Mouse (Mus musculus) heart, adult 18-20 months (tissue): ENCODE data around the gene Olfr92. TPM values are rescaled to one million over a fixed set of nuclear protein-coding genes. Genes with fewer than 3 reads are reported as not detected.

ENCODE experiments used
- DNase-seq, 2 experiments: peaks; one replicate each; pipeline ENCODE4 v3.0.0; 2021 to 2022; ENCODE audit warnings: mixed read lengths in 1 of 2
- total RNA-seq, 2 experiments: library from RNA; stranded (reverse); gene quantifications; 2 replicates each; pipeline ENCODE4 v1.2.3; 2021

The Olfr92 gene
- total RNA-seq, 2 experiments from 2014 or later = not detected

DNA sequence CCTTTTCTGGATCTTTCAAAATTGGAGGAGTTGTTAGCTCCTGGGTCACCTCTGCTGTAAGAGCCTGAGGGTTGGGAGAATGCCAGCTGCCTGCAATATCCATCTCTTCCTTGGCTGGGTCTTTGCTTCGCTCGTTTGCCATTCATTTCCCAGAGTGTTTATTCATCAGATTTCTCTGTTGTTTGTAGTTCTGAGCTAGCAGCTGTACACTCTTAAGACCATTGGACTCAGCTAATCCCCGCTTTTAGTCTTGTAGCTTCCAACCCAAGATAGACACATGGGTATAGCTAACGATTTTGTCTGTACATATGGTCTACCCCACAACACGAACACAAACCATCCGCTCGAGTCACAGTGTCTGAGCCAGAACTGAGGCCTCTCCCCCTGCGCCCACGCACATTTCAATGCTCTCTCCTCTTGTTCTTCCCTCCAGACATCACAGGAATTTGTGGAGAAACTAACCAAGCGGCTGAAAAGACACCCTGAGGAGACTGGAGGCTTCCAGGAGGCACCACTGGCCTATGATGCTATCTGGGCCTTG is 57.7 kb downstream of the Olfr92 start:
- no peak for DNase-seq

DNA sequence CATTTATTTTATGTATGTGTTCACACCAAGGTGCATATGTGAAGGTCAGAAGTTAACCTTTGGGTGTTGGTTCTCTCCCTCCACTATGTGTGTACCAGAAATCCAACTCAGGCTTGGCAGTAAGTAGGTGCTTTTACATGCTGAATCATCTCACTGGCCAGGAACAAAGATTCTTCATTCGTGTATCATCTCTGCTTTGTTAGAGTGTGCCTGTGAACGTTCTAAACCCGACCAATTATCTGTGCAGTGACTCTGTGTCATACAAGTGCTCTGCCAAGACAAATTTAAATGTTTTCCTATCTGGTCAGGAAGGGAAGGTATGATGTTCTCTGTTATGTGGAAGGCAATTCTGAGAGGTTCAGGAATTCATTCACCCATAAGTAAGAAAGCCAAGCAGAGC is 58.5 kb downstream of the Olfr92 start:
- DNase-seq = no peak

Other genes starting within 250 kb of the Olfr92 start
- not detected for gene Trim40, start 230.0 kb downstream of the Olfr92 start, total RNA-seq
- not detected for gene Trim31, start 222.0 kb downstream of the Olfr92 start, total RNA-seq
- under 1 TPM; 0.72 to 0.87 TPM for gene Rnf39, start 177.2 kb downstream of the Olfr92 start, total RNA-seq
- 100 to 1,000 TPM in 1 of 2 experiments, 10 to 100 TPM in 1; 95.7 to 113 TPM for gene Ppp1r11, start 168.3 kb downstream of the Olfr92 start, total RNA-seq
- 10 to 100 TPM; 29.1 to 31.1 TPM for gene Znrd1, start 161.5 kb downstream of the Olfr92 start, total RNA-seq
- 10 to 100 TPM; 15.1 to 16.2 TPM for gene Znrd1as, start 161.5 kb downstream of the Olfr92 start, total RNA-seq
- gene 2410137M14Rik, start 138.9 kb downstream of the Olfr92 start, total RNA-seq = 1 to 10 TPM in 1 of 2 experiments, under 1 TPM in 1; 0.90 to 1.0 TPM
- not detected for gene H2-M5, start 130.6 kb downstream of the Olfr92 start, total RNA-seq
- 1 to 10 TPM; 1.7 to 2.0 TPM for gene Zfp57, start 118.9 kb downstream of the Olfr92 start, total RNA-seq
- gene Mog, start 96.7 kb downstream of the Olfr92 start, total RNA-seq = not detected
- gene Gabbr1, start 74.1 kb downstream of the Olfr92 start, total RNA-seq = 1 to 10 TPM; 6.0 to 8.2 TPM
- gene Olfr90, start 31.6 kb downstream of the Olfr92 start, total RNA-seq = not detected
- gene Olfr91, start 21.8 kb downstream of the Olfr92 start, total RNA-seq = not detected
- gene Olfr93, start 41.4 kb upstream of the Olfr92 start, total RNA-seq = not detected
- 1 to 10 TPM in 1 of 2 experiments, not detected in 1; 1.2 TPM for gene Ubd, start 73.8 kb upstream of the Olfr92 start, total RNA-seq
- gene Olfr94, start 80.9 kb upstream of the Olfr92 start, total RNA-seq = not detected
- not detected for gene Olfr95, start 93.0 kb upstream of the Olfr92 start, total RNA-seq
- not detected for gene Olfr96, start 100.1 kb upstream of the Olfr92 start, total RNA-seq
- gene Olfr97, start 117.2 kb upstream of the Olfr92 start, total RNA-seq = not detected
- not detected for gene Olfr98, start 143.7 kb upstream of the Olfr92 start, total RNA-seq
- 1 to 10 TPM; 4.1 to 5.4 TPM for gene H2-M3, start 150.1 kb upstream of the Olfr92 start, total RNA-seq
- not detected for gene Olfr99, start 163.4 kb upstream of the Olfr92 start, total RNA-seq
- not detected for gene Olfr101, start 184.2 kb upstream of the Olfr92 start, total RNA-seq
- not detected for gene Olfr102, start 197.0 kb upstream of the Olfr92 start, total RNA-seq
- not detected for gene Olfr103, start 219.6 kb upstream of the Olfr92 start, total RNA-seq
- gene Olfr104-ps, start 239.5 kb upstream of the Olfr92 start, total RNA-seq = not detected